Mouse (Mus musculus): Measurements from ENCODE around the gene Grik5. TPM values are rescaled to one million over a fixed set of nuclear protein-coding genes. Genes with fewer than 3 reads are reported as not detected.

Grik5 gene
- polyA plus RNA-seq, 1 experiment from 2014 or later: 5.1 TPM

DNA sequence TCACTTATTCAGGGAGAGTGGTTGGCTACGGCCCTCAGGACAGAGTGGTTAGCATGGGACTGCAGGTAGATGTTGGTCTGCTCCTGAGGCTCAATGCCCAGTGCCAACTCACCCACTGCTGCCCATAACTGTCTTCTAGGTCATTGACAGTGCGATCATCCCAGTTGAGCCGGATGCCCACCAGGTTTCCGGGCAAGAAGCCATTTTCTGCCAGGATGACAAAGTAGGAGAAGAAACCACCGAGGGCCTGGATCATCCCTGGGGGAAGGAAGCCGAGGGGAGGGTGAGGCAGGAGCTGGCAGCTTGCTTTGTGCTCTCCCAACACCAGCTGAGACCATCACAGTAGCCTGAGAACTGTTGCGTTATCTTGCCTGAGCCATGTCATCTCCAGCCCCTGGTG is 91.7 kb downstream of the Grik5 start:
- WGBS: 77% methylated on average over 7 of the region's 7 CpGs
- no peak for ATAC-seq (ENCODE audit: low FRiP score, low TSS enrichment)
- Histone ChIP-seq H3K4me2 (replicated peaks; ENCODE audit: low read depth, low read length) (no peak overlapping the region), H3K4me1 (ENCODE audit: insufficient read depth, low read length) (no peaks in the 10 kb centered on the region), H3K9ac (replicated peaks; ENCODE audit: low read length) (no peak overlapping the region), H3K9me3 (ENCODE audit: low read length) (no peaks in the 10 kb centered on the region), H3K27ac (ENCODE audit: low read length) (no peak overlapping the region), H3K36me3 (ENCODE audit: insufficient read depth, low read length) (no peaks in the 10 kb centered on the region), H3K27me3 (ENCODE audit: insufficient read depth, low read length) (no peaks in the 10 kb centered on the region), H3K4me3 (ENCODE audit: low read length) (no peak overlapping the region)

DNA sequence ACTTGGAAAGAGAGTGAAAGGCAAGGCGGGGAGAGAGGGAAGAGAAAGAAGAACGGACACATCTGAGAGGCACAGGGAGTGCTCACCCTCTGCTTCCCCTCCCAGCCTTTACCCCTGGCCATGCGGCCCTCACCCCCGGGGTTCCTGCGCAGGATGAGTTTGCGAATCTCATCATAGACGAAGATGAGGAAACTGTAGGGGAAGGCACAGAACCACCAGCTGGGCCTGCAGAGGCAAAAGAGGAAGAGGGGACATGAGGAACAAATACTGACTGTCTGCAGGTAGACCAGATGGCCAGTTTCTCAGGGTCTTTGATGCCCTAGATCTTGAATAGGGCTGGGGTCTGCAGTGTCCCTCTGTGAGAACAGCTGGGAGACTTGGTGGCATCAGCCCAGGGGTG is 93.4 kb downstream of the Grik5 start:
- WGBS: 89% methylated on average over 7 of the region's 7 CpGs

DNA sequence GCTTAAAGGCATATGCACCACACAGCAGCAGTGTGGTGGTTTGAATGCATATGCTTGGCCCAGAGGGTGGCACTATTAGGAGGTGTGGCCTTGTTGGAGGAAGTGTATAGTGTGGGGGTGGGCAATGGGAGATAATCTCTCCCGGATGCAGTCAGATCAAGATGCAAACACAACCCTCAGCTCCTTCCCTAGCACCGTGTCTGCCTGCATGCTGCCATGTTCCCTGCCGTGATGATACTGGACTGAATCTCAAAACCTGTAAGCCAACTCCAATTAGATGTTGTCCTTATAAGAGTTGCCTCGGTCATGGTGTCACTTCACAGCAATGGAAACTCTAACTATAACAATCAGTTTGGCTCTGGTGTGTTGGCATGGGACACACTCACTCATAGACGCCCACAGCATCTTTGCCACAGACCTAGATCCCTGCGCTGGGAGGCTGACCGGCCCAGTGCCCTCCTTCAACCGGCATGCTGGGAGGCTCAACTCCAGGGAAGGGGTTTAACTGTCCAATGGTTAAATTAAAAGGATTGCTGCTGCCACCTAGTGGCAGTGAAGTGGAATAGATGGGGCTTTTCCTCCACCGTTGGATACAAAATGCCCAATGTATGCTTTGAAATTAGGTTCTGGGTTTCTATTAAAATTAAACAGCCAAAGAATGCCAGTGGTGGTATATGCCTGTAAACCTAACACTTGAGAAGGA is 97.1 kb downstream of the Grik5 start:
- Histone ChIP-seq H3K9ac (replicated peaks; ENCODE audit: low read length) (no peak overlapping the region), H3K27me3 (ENCODE audit: insufficient read depth, low read length) (no peaks in the 10 kb centered on the region), H3K4me3 (ENCODE audit: low read length) (no peak overlapping the region), H3K36me3 (ENCODE audit: insufficient read depth, low read length) (no peaks in the 10 kb centered on the region), H3K27ac (ENCODE audit: low read length) (no peak overlapping the region), H3K4me2 (replicated peaks; ENCODE audit: low read depth, low read length) (no peak overlapping the region), H3K9me3 (ENCODE audit: low read length) (no peaks in the 10 kb centered on the region), H3K4me1 (ENCODE audit: insufficient read depth, low read length) (peaks cover 8% of the 10 kb centered on the region)
- WGBS: 30% methylated on average over 9 of the region's 9 CpGs
- ATAC-seq (ENCODE audit: low FRiP score, low TSS enrichment): no peak

More for the DNA sequence above, 93.4 kb downstream of the Grik5 start:
- no peaks in the 10 kb centered on the region for H3K36me3 ChIP-seq (ENCODE audit: insufficient read depth, low read length)
- no peaks in the 10 kb centered on the region for H3K4me1 ChIP-seq (ENCODE audit: insufficient read depth, low read length)
- no peak overlapping the region for H3K4me2 ChIP-seq (replicated peaks; ENCODE audit: low read depth, low read length)
- H3K27ac ChIP-seq (ENCODE audit: low read length): no peak overlapping the region
- no peaks in the 10 kb centered on the region for H3K27me3 ChIP-seq (ENCODE audit: insufficient read depth, low read length)
- no peak for ATAC-seq (ENCODE audit: low FRiP score, low TSS enrichment)
- no peaks in the 10 kb centered on the region for H3K9me3 ChIP-seq (ENCODE audit: low read length)
- H3K9ac ChIP-seq (replicated peaks; ENCODE audit: low read length): no peak overlapping the region
- H3K4me3 ChIP-seq (ENCODE audit: low read length): no peak overlapping the region

DNA sequence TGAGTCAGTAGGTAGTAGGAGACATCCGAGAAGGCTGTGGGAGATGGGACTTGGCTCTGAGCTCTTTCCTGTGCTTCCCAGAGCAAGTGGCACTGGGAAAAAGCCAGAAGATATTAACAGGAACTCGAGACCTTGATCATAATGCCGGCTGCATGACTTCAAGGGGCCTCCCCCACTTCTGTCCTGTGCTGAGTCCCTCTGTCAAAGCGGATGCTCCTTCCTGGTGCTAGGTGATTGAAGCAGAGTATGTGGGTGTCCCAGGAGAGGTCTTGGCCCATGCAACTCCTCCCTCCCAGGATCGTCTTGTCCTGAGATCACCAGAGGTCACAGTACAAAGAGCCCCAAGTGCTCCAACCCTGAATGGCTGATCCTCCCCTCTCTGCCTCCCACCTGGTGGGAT is 98.2 kb downstream of the Grik5 start:
- Histone ChIP-seq H3K36me3 (ENCODE audit: insufficient read depth, low read length) (peaks cover 5% of the 10 kb centered on the region; the same call in 1 of the 2 replicates), H3K9ac (replicated peaks; ENCODE audit: low read length) (no peak overlapping the region), H3K9me3 (ENCODE audit: low read length) (no peaks in the 10 kb centered on the region), H3K4me2 (replicated peaks; ENCODE audit: low read depth, low read length) (no peak overlapping the region), H3K4me3 (ENCODE audit: low read length) (no peak overlapping the region), H3K27me3 (ENCODE audit: insufficient read depth, low read length) (no peaks in the 10 kb centered on the region), H3K27ac (ENCODE audit: low read length) (no peak overlapping the region), H3K4me1 (ENCODE audit: insufficient read depth, low read length) (peaks cover 8% of the 10 kb centered on the region)
- WGBS: 50% methylated on average over 5 of the region's 5 CpGs
- no peak for ATAC-seq (ENCODE audit: low FRiP score, low TSS enrichment)

DNA sequence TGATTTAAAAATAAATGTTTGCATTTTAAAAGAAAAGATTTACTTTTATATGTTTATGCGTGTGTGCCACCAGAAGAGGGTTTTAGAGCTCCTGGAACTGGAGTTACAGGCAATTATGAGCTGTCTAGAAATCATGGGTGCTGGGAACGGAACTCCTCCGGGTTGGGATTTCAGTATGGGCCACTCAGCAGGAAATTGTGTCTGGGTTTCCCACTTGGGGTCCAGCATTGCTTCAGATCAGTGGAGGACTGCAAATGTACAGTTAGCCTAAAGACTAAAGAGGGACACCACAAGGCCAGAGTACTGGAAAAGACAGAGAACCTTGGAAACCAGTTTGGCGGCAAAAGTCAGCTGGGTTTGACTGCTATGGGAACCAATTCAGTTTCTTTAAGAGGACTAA is 98.9 kb downstream of the Grik5 start:
- no peak overlapping the region for H3K27ac ChIP-seq (ENCODE audit: low read length)
- no peaks in the 10 kb centered on the region for H3K27me3 ChIP-seq (ENCODE audit: insufficient read depth, low read length)
- 75% methylated on average over 4 of the region's 4 CpGs for WGBS
- no peak for ATAC-seq (ENCODE audit: low FRiP score, low TSS enrichment)
- no peak overlapping the region for H3K4me2 ChIP-seq (replicated peaks; ENCODE audit: low read depth, low read length)
- H3K36me3 ChIP-seq (ENCODE audit: insufficient read depth, low read length): peaks cover 5% of the 10 kb centered on the region; the same call in 1 of the 2 replicates
- H3K9me3 ChIP-seq (ENCODE audit: low read length): no peaks in the 10 kb centered on the region
- peaks cover 8% of the 10 kb centered on the region for H3K4me1 ChIP-seq (ENCODE audit: insufficient read depth, low read length)
- H3K4me3 ChIP-seq (ENCODE audit: low read length): no peak overlapping the region
- no peak overlapping the region for H3K9ac ChIP-seq (replicated peaks; ENCODE audit: low read length)

DNA sequence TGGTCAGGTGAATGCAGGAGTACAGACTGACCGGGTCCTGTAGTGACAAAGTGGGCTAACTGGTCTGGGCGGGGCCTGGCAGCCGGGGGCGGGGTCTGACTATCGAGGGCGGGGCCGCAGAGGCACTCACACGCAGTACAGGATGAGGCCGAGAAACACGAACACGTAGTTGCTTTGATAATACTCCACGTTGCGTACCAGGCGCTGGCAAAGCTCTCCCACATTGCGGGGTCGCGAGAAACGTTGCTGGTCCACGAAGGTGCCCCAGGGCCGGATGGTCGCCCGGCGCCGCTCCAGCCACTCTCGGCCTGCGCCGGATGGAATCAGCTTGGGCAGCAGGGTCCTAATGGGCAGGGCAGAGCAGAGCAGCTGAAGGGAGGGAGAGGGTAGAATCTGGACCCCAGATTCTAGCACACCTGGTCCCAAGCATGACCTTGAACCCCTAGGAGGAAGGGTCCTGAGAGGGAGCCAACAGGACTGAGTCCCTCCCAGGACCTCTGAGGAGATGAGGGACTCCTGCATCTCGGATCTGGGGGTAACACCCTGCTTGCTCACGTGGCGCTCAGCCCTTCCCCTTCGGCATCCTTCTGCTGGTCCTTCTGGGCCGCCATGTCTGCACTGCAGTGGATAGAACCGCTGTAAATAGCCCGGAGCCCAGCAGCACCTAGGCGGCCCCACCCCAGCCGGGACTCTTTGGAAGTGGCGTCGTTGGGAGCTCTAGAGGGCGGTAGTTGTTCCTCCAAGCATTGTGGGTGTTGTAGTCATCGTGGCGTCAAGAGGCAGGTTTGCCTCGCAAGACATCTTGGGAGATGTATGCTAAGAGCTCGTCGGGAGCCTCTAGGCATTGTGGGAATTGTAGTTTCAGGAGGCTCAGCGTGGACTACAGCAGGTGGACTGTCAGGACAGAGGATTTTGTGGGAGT is 99.9 kb downstream of the Grik5 start, which contains the start of gene Rabac1:
Gene Rabac1 (minus strand): TSS at position 783 of the 922 bp plus-strand sequence.
- peaks cover 5% of the 10 kb centered on the region; the same call in 1 of the 2 replicates for H3K36me3 ChIP-seq (ENCODE audit: insufficient read depth, low read length)
- H3K27ac ChIP-seq (ENCODE audit: low read length): peak within 1 kb of the TSS; percentile 81
- no peaks in the 10 kb centered on the region for H3K9me3 ChIP-seq (ENCODE audit: low read length)
- peaks cover 8% of the 10 kb centered on the region for H3K4me1 ChIP-seq (ENCODE audit: insufficient read depth, low read length)
- peak within 1 kb of the TSS; percentile 76 for H3K4me2 ChIP-seq (replicated peaks; ENCODE audit: low read depth, low read length)
- peak within 1 kb of the TSS; percentile 87 for H3K4me3 ChIP-seq (ENCODE audit: low read length)
- peak within 1 kb of the TSS; percentile 92 for H3K9ac ChIP-seq (replicated peaks; ENCODE audit: low read length)
- WGBS: under 1% methylated on average over 45 of the region's 45 CpGs
- no peaks in the 10 kb centered on the region for H3K27me3 ChIP-seq (ENCODE audit: insufficient read depth, low read length)
- ATAC-seq (ENCODE audit: low FRiP score, low TSS enrichment): peak; percentile 93

DNA sequence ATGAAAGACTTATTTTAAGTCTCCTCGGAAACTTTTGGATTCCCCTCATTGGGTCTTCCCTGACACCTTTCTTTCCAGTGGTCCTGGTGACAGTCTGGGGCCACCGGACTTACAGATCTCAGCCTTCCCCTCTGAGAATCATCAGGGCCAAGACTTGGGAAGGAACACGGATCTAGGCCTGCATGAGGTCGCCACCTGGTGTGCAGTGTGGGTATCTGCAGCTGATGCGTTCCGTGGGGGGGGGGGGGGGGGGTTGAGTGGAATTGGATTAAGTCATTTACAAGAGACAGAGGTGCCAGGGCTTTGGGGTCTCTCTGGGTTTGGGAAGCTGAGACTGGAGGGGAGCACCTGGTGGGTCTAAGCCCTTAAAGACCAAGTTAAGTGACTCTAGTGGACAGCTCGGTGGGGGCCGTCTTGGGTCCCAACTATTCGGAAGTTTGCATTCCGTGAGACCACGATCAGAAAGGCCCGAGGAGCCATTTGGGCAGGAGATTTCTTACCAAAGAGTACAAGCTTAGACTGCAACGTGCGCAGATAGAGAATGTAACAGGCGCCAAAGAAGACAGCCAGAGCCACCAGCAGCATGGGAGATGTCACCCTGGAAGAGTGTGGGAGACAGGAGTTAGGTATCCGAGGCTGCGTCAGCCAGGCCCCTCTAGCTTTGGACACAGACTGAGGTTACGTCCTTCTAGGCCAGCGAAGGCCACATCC is 100.7 kb downstream of the Grik5 start:
- peaks cover 8% of the 10 kb centered on the region for H3K4me1 ChIP-seq (ENCODE audit: insufficient read depth, low read length)
- H3K36me3 ChIP-seq (ENCODE audit: insufficient read depth, low read length): peaks cover 5% of the 10 kb centered on the region; the same call in 1 of the 2 replicates
- ATAC-seq (ENCODE audit: low FRiP score, low TSS enrichment): no peak
- no peaks in the 10 kb centered on the region for H3K9me3 ChIP-seq (ENCODE audit: low read length)
- H3K4me2 ChIP-seq (replicated peaks; ENCODE audit: low read depth, low read length): peak overlapping the region; percentile 76
- 9% methylated on average over 18 of the region's 19 CpGs for WGBS
- peak overlapping the region; percentile 92 for H3K9ac ChIP-seq (replicated peaks; ENCODE audit: low read length)
- H3K27me3 ChIP-seq (ENCODE audit: insufficient read depth, low read length): no peaks in the 10 kb centered on the region
- peak overlapping the region; percentile 87 for H3K4me3 ChIP-seq (ENCODE audit: low read length)
- peak overlapping the region; percentile 81 for H3K27ac ChIP-seq (ENCODE audit: low read length)

DNA sequence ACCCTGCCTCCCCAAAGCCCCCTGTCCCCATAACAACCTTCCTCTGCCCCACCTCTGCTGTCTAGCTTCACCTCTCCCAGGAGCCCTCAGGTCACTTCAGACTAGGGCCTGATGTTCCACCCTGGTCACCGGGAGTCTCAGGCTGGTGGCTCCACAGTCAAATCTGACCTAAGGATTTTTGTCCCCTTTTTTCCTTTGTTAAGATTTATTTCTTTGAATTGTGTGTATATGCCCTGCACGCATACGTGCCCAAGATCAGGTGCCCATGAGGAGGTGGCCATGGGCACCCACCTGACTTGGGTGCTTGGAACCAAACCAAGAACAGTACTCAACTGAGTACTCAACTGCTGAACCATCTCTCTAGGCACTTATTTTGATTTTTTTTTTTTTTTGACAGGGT is 101.8 kb downstream of the Grik5 start:
- ATAC-seq (ENCODE audit: low FRiP score, low TSS enrichment): no peak
- Histone ChIP-seq H3K4me2 (replicated peaks; ENCODE audit: low read depth, low read length) (no peak overlapping the region), H3K27me3 (ENCODE audit: insufficient read depth, low read length) (no peaks in the 10 kb centered on the region), H3K9ac (replicated peaks; ENCODE audit: low read length) (no peak overlapping the region), H3K36me3 (ENCODE audit: insufficient read depth, low read length) (peaks cover 5% of the 10 kb centered on the region; the same call in 1 of the 2 replicates), H3K27ac (ENCODE audit: low read length) (no peak overlapping the region), H3K9me3 (ENCODE audit: low read length) (no peaks in the 10 kb centered on the region), H3K4me1 (ENCODE audit: insufficient read depth, low read length) (peaks cover 8% of the 10 kb centered on the region), H3K4me3 (ENCODE audit: low read length) (no peak overlapping the region)
- WGBS: 95% methylated on average over 3 of the region's 3 CpGs

DNA sequence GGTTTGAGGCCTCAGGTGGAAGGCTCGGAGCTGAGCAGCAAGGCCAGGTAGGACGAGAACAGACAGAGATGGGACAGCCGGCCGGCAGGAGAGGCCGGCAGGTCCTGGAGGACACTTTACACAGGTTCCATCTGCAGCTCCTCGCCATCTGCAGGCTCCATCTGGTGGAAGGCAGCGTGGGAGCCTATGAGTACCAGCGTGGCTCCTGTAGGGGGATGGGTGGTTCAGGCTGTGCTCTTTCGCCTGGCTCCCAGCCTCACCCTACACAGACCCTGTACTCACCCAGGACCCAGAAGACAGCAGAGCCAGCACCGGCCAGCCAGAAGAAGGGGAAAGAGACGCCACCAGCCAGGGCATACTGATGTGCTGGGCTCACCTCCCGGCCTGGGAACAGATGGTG is 102.3 kb downstream of the Grik5 start:
- Histone ChIP-seq H3K9me3 (ENCODE audit: low read length) (no peaks in the 10 kb centered on the region), H3K4me1 (ENCODE audit: insufficient read depth, low read length) (peaks cover 10% of the 10 kb centered on the region), H3K27me3 (ENCODE audit: insufficient read depth, low read length) (no peaks in the 10 kb centered on the region), H3K9ac (replicated peaks; ENCODE audit: low read length) (no peak overlapping the region), H3K4me3 (ENCODE audit: low read length) (no peak overlapping the region), H3K36me3 (ENCODE audit: insufficient read depth, low read length) (peaks cover 5% of the 10 kb centered on the region; the same call in 1 of the 2 replicates), H3K4me2 (replicated peaks; ENCODE audit: low read depth, low read length) (no peak overlapping the region), H3K27ac (ENCODE audit: low read length) (no peak overlapping the region)
- ATAC-seq (ENCODE audit: low FRiP score, low TSS enrichment): no peak
- WGBS: 86% methylated on average over 12 of the region's 12 CpGs

Data from kidney, embryonic 16.5 days (tissue).